Mouse (Mus musculus) liver, embryonic 15.5 days (tissue): ENCODE measurements around the gene Qk. TPM values are rescaled to one million over a fixed set of nuclear protein-coding genes. Genes with fewer than 3 reads are reported as not detected.

Experiments
- ATAC-seq: fragments of 200-750 bp; cut with Nextera tagmentation; 2 replicates; pipeline ENCODE4 v1.8.0; 2017; ENCODE audit warnings: moderate number of reproducible peaks, mild to moderate bottlenecking, moderate library complexity; ENCODE audit not compliant: insufficient read depth
- H3K27ac ChIP-seq: fragments of 300-500 bp; sonication (generic); replicated peaks from 2 replicates; pipeline ENCODE4 v1.5.1; 2015; ENCODE audit warnings: mild to moderate bottlenecking, inconsistent platforms
- H3K27me3 ChIP-seq: fragments of 300-500 bp; sonication (generic); 2 replicates; pipeline ENCODE4 v1.6.1; 2015; ENCODE audit warnings: mild to moderate bottlenecking, inconsistent platforms
- H3K36me3 ChIP-seq: fragments of 300-500 bp; sonication (generic); replicated peaks from 2 replicates; pipeline ENCODE4 v1.6.1; 2015; ENCODE audit warnings: moderate library complexity, mild to moderate bottlenecking, inconsistent platforms
- H3K4me1 ChIP-seq: fragments of 300-500 bp; sonication (generic); replicated peaks from 2 replicates; pipeline ENCODE4 v1.6.1; 2015; ENCODE audit warnings: inconsistent platforms
- H3K4me2 ChIP-seq: fragments of 300-500 bp; sonication (generic); 2 replicates; pipeline ENCODE4 v1.6.1; 2015; ENCODE audit warnings: moderate library complexity, mild to moderate bottlenecking, inconsistent platforms
- H3K4me3 ChIP-seq: fragments of 300-500 bp; sonication (generic); replicated peaks from 2 replicates; pipeline ENCODE4 v1.5.1; 2015; ENCODE audit warnings: mild to moderate bottlenecking, inconsistent platforms
- H3K9ac ChIP-seq: fragments of 300-500 bp; sonication (generic); 2 replicates; pipeline ENCODE4 v1.6.1; 2015; ENCODE audit warnings: moderate library complexity, mild to moderate bottlenecking, inconsistent platforms
- H3K9me3 ChIP-seq: fragments of 300-500 bp; sonication (generic); replicated peaks from 2 replicates; pipeline ENCODE4 v1.6.1; 2016; ENCODE audit warnings: inconsistent platforms
- WGBS: fragments of 180-500 bp; shearing (Covaris S2); methylation state at CpG from one replicate; pipeline ENCODE4 v1.1.7; 2015; ENCODE audit warnings: mixed read lengths; ENCODE audit not compliant: insufficient replicate concordance; 5-methylcytosine and 5-hydroxymethylcytosine counted together
- polyA plus RNA-seq: library from polyadenylated mRNA; unstranded; fragments of >200 nt; fragmentation: Nextera tagmentation; extraction: Ambion mirVana; gene quantifications from 2 replicates; pipeline ENCODE4 v1.2.1, GENCODE M21; 2015

Gene Qk
- polyA plus RNA-seq: 6.4 and 7.1 TPM in 2 replicates

GRCm38 (mm10) chr17:10319685-10320455 lies at the start of gene Qk:
TSS of gene Qk (minus strand) at chr17:10319854.
- no peaks in the 10 kb centered on the region for H3K9me3 ChIP-seq
- peaks cover 8% of the 10 kb centered on the region; the same call in 1 of the 2 replicates for H3K27me3 ChIP-seq
- peak within 1 kb of the TSS; percentile 92 for H3K27ac ChIP-seq
- WGBS: under 1% methylated on average over 80 of the region's 86 CpGs
- no peaks in the 10 kb centered on the region for H3K36me3 ChIP-seq
- peak within 1 kb of the TSS; percentile 89 for H3K9ac ChIP-seq
- peak; percentile 60 for ATAC-seq
- H3K4me2 ChIP-seq: peak within 1 kb of the TSS; percentile 92
- H3K4me1 ChIP-seq: peaks cover 31% of the 10 kb centered on the region
- peak within 1 kb of the TSS; percentile 87 for H3K4me3 ChIP-seq

- WGBS: 18% methylated on average over 5 of the region's 5 CpGs
- Histone ChIP-seq H3K4me1 (no peaks in the 10 kb centered on the region; the same call in 1 of the 2 replicates), H3K27me3 (no peaks in the 10 kb centered on the region), H3K27ac (no peak overlapping the region), H3K9ac (no peak overlapping the region), H3K9me3 (no peaks in the 10 kb centered on the region), H3K4me2 (no peak overlapping the region), H3K36me3 (no peaks in the 10 kb centered on the region), H3K4me3 (no peak overlapping the region)
- no peak for ATAC-seq
These were observed 47.4 kb upstream of the Qk start for GRCm38 (mm10) chr17:10367044-10367443.

- 56% methylated on average over 4 of the region's 4 CpGs for WGBS
- no peaks in the 10 kb centered on the region; the same call in 1 of the 2 replicates for H3K4me1 ChIP-seq
- no peak for ATAC-seq
- no peaks in the 10 kb centered on the region for H3K36me3 ChIP-seq
- no peak overlapping the region for H3K4me3 ChIP-seq
- H3K9me3 ChIP-seq: no peaks in the 10 kb centered on the region
- H3K9ac ChIP-seq: no peak overlapping the region
- H3K4me2 ChIP-seq: no peak overlapping the region
- no peak overlapping the region for H3K27ac ChIP-seq
- no peaks in the 10 kb centered on the region for H3K27me3 ChIP-seq
These were observed 46.9 kb upstream of the Qk start for GRCm38 (mm10) chr17:10366577-10366976.

DNA sequence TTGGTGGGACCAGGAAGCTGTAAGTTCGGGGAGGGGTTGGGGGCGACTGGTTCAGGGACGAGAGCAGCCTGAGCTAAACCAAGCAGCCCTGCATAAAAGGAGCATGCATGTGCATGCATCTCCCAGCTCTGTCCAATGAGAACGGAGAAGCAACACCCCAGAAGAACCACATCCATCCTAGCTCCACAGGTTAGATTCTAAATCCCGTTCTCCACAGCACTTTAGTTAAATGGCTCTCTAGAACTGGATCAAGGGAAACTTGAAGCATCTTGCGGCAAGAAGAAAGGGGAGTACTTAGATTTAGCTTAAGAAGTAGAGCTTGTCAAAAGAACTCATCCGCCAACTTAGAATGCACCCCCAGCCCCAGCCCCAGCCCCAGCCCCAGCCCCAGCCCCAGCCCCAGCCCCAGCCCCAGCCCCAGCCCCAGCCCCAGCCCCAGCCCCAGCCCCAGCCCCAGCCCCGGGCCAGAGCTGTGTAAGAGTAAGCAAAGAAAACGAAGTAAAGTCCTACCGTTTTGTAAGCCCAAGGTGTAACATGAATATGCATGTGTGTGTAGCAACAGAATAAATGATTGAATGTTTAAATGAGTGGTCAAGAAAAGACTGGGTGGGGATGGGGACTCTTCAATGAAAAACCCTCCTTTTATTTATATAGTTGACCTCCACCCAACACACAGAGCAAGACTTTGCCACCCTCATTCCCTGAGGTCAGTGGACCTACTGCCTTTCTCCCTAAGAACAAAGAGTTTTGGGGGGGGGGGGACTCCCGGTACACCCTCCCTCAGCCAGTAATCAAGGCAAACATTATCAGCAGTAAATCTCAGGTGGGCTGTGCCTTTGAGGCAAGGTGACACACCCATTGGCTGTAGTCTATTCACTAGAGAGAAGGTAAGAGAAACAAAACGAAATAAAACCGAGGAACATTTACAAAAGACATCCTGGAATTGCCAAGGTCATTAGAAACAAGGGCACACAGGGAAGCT lies 46.1 kb upstream of the Qk start:
- no peaks in the 10 kb centered on the region; the same call in 1 of the 2 replicates for H3K4me1 ChIP-seq
- H3K9me3 ChIP-seq: no peaks in the 10 kb centered on the region
- 66% methylated on average over 13 of the region's 13 CpGs for WGBS
- no peak overlapping the region for H3K27ac ChIP-seq
- no peak overlapping the region for H3K9ac ChIP-seq
- ATAC-seq: no peak
- no peaks in the 10 kb centered on the region for H3K27me3 ChIP-seq
- no peak overlapping the region for H3K4me3 ChIP-seq
- H3K4me2 ChIP-seq: no peak overlapping the region
- H3K36me3 ChIP-seq: no peaks in the 10 kb centered on the region

DNA sequence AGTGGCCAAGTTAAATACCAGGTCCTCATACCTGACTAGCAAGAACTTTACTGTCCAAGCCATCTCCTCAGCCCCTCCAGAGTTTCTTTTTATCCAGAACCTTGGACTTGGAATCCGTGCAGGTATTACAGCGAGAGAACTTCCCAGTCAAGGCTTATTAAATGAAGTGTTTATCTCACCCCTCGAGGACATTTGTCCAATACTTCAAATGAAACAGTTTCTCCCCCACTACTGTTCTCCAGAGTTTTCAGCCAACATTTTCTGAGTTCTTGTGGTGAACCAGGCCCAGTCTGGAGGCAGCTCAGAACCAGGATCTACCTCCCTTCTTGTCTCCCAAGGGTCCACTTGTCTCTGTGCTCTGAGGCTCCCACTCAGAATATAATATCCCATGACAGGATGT lies 43.5 kb upstream of the Qk start:
- no peaks in the 10 kb centered on the region for H3K27me3 ChIP-seq
- H3K4me1 ChIP-seq: peaks cover 7% of the 10 kb centered on the region; the same call in 1 of the 2 replicates
- H3K9me3 ChIP-seq: no peaks in the 10 kb centered on the region
- H3K4me3 ChIP-seq: no peak overlapping the region
- 58% methylated on average over 3 of the region's 3 CpGs for WGBS
- no peak overlapping the region for H3K27ac ChIP-seq
- no peak for ATAC-seq
- H3K9ac ChIP-seq: no peak overlapping the region
- no peak overlapping the region for H3K4me2 ChIP-seq
- H3K36me3 ChIP-seq: no peaks in the 10 kb centered on the region

DNA sequence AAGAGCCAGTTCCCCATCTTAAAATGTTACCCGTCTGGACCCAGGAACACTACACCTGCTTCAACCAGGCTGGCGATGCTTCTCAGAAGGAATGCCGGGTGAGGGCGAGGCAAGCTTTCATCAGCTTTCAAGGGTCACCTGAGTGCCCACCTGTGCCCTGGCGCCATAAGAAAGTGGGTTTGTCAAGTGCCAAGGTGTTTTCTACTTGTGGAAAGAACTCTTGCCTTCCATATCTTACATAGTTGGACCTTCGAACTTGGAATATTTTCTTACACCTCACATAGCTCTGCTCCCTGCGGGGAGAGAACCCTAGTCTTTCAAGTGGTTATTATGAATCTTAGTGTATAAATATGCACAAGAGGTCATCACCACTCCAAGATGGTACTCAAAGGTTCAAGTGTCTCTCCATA lies 42.2 kb upstream of the Qk start:
- H3K27ac ChIP-seq: no peak overlapping the region
- H3K4me2 ChIP-seq: no peak overlapping the region
- no peaks in the 10 kb centered on the region for H3K36me3 ChIP-seq
- no peak overlapping the region for H3K9ac ChIP-seq
- ATAC-seq: no peak
- no peaks in the 10 kb centered on the region for H3K9me3 ChIP-seq
- 74% methylated on average over 7 of the region's 7 CpGs for WGBS
- H3K27me3 ChIP-seq: no peaks in the 10 kb centered on the region
- peaks cover 7% of the 10 kb centered on the region; the same call in 1 of the 2 replicates for H3K4me1 ChIP-seq
- H3K4me3 ChIP-seq: no peak overlapping the region

DNA sequence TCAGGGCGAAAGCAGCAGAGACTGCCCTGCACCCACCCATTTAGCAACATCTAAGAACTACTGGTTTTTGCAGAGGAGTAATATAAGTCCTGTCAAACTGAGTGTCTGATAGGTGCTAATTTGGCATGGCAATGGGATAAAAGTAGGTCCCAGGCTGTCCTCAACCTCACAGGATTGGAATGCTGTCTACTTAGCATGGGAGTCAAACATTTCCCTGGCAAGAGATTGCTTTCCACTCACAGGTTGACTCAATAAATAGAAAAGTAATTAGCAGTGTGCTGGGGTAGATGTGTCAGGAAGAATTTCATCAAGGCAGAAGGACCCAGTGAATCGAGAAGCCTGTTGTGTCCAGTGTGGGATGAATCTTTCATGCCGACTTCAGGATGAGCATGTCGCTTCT lies 41.1 kb upstream of the Qk start:
- no peaks in the 10 kb centered on the region for H3K9me3 ChIP-seq
- H3K4me1 ChIP-seq: peaks cover 7% of the 10 kb centered on the region; the same call in 1 of the 2 replicates
- WGBS: 69% methylated on average over 4 of the region's 4 CpGs
- H3K36me3 ChIP-seq: no peaks in the 10 kb centered on the region
- no peak overlapping the region for H3K4me2 ChIP-seq
- H3K9ac ChIP-seq: no peak overlapping the region
- no peaks in the 10 kb centered on the region for H3K27me3 ChIP-seq
- no peak overlapping the region for H3K4me3 ChIP-seq
- no peak for ATAC-seq
- H3K27ac ChIP-seq: no peak overlapping the region

DNA sequence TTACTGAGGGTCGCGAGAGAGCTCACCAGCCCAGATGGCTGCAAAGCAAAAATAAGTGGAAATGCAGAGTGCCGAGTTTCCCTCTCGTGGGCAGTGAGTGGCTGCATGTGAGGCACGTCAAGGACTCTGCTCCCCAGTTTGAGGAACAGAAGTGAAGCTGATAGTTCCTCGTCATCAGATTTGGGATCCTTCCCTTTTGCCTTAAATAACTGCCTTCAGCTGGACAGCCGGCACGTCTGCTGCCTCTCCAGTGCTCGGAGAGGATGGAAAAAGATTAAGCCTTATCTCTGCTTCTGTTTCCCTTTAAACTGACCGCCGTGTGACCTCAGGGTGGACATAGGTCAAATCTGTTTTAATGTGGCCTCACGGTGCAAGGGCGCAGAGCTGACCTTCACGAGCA lies 39.8 kb upstream of the Qk start:
- no peaks in the 10 kb centered on the region for H3K9me3 ChIP-seq
- H3K36me3 ChIP-seq: no peaks in the 10 kb centered on the region
- peaks cover 7% of the 10 kb centered on the region; the same call in 1 of the 2 replicates for H3K4me1 ChIP-seq
- H3K4me2 ChIP-seq: no peak overlapping the region; the same call in 1 of the 2 replicates
- ATAC-seq: peak; percentile 60; the same call in 1 of the 2 replicates
- H3K27ac ChIP-seq: no peak overlapping the region
- no peaks in the 10 kb centered on the region for H3K27me3 ChIP-seq
- H3K9ac ChIP-seq: no peak overlapping the region
- WGBS: 30% methylated on average over 14 of the region's 14 CpGs
- no peak overlapping the region for H3K4me3 ChIP-seq

DNA sequence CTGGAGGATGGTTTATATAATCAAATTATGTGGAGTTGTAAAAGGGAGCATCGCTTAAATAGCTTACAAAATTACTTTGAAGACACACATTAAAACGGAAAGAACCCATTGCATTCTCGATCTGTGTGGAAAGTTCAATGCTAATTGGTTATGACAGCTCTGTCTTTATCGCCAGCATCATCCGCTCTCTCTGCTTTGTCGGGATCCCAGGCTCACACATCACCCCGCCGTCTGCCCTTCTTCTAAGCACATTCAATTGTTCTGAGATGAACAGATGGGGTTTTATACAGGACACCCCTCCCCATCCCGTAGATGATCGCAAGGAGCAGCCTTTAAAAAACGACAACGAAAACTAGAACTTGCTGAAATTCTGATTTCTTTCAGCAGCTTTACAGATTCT lies 37.7 kb upstream of the Qk start:
- ATAC-seq: no peak
- Histone ChIP-seq H3K27me3 (no peaks in the 10 kb centered on the region), H3K9ac (no peak overlapping the region), H3K36me3 (no peaks in the 10 kb centered on the region), H3K9me3 (no peaks in the 10 kb centered on the region), H3K4me2 (no peak overlapping the region), H3K4me1 (peaks cover 7% of the 10 kb centered on the region; the same call in 1 of the 2 replicates), H3K4me3 (no peak overlapping the region), H3K27ac (no peak overlapping the region)
- WGBS: 72% methylated on average over 12 of the region's 12 CpGs

- no peak overlapping the region for H3K4me3 ChIP-seq
- H3K36me3 ChIP-seq: no peaks in the 10 kb centered on the region
- peaks cover 7% of the 10 kb centered on the region; the same call in 1 of the 2 replicates for H3K4me1 ChIP-seq
- no peak overlapping the region for H3K27ac ChIP-seq
- 48% methylated on average over 6 of the region's 6 CpGs for WGBS
- no peak overlapping the region for H3K9ac ChIP-seq
- no peaks in the 10 kb centered on the region for H3K27me3 ChIP-seq
- no peak overlapping the region for H3K4me2 ChIP-seq
- no peak for ATAC-seq
- H3K9me3 ChIP-seq: no peaks in the 10 kb centered on the region
These were observed 36.6 kb upstream of the Qk start for GRCm38 (mm10) chr17:10356294-10356693.

- no peaks in the 10 kb centered on the region for H3K36me3 ChIP-seq
- no peak overlapping the region for H3K27ac ChIP-seq
- H3K4me3 ChIP-seq: no peak overlapping the region
- H3K27me3 ChIP-seq: no peaks in the 10 kb centered on the region
- ATAC-seq: no peak
- 18% methylated on average over 8 of the region's 8 CpGs for WGBS
- no peaks in the 10 kb centered on the region for H3K9me3 ChIP-seq
- peaks cover 7% of the 10 kb centered on the region; the same call in 1 of the 2 replicates for H3K4me1 ChIP-seq
- H3K9ac ChIP-seq: no peak overlapping the region
- H3K4me2 ChIP-seq: no peak overlapping the region
These were observed 36.1 kb upstream of the Qk start for GRCm38 (mm10) chr17:10355746-10356145.
